Mouse (Mus musculus) layer of hippocampus, postnatal 36 days (tissue): Measurements from ENCODE around the gene Sars2. TPM values are rescaled to one million over a fixed set of nuclear protein-coding genes. Genes with fewer than 3 reads are reported as not detected.
A peak's percentile ranks its signal among the peaks of the same experiment; 100 is the strongest.
"Not testable (repeated sequence)": the region's sequence is repeated elsewhere in the genome, so short reads cannot be mapped to it uniquely, and the experiment has no call there.

Experiments used
- DNase-seq, 2 experiments: peaks; one replicate each; pipeline ENCODE4 v3.0.0; 2022
- total RNA-seq, 2 experiments: library from RNA; stranded (reverse); gene quantifications; 2 replicates each; pipeline ENCODE4 v1.2.3; 2021

Gene Sars2
- 10 to 100 TPM in 1 of 2 experiments, 1 to 10 TPM in 1; 9.9 to 11.6 TPM for total RNA-seq

GRCm38 (mm10) chr7:28741709-28742438 lies at the start of gene Sars2, which contains the start of gene Mrps12:
Gene Sars2 (plus strand): TSS chr7:28741992.
Gene Mrps12 (minus strand): TSS chr7:28741820.
- peak; percentile 95 to 96 for DNase-seq

- peak; percentile 37 to 41 for DNase-seq
Observed at GRCm38 (mm10) chr7:28692545-28693320, 49.1 kb upstream of the Sars2 start, which contains the start of gene Fbxo27. Gene Fbxo27 (plus strand): TSS chr7:28692849.

- peak; percentile 64 for DNase-seq
Observed at GRCm38 (mm10) chr7:28693321-28693966, 48.3 kb upstream of the Sars2 start.

- no peak for DNase-seq
Observed at GRCm38 (mm10) chr7:28694423-28694822, 47.4 kb upstream of the Sars2 start.

- DNase-seq = no peak
Observed at GRCm38 (mm10) chr7:28694966-28695511, 46.8 kb upstream of the Sars2 start.

GRCm38 (mm10) chr7:28697277-28697676 lies 44.5 kb upstream of the Sars2 start:
- DNase-seq = no peak

- no peak for DNase-seq
Observed at GRCm38 (mm10) chr7:28700269-28700668, 41.5 kb upstream of the Sars2 start.

GRCm38 (mm10) chr7:28701306-28701705 lies 40.5 kb upstream of the Sars2 start:
- DNase-seq = not testable (repeated sequence)

GRCm38 (mm10) chr7:28702601-28703143 lies 39.1 kb upstream of the Sars2 start:
- no peak for DNase-seq

- no peak for DNase-seq
Observed at GRCm38 (mm10) chr7:28709454-28709853, 32.3 kb upstream of the Sars2 start.

- DNase-seq = no peak
Observed at GRCm38 (mm10) chr7:28710962-28711361, 30.8 kb upstream of the Sars2 start.

GRCm38 (mm10) chr7:28714667-28715066 lies 27.1 kb upstream of the Sars2 start:
- DNase-seq = peak in 1 of 2 experiments; percentile 25

- no peak for DNase-seq
Observed at GRCm38 (mm10) chr7:28715598-28715997, 26.2 kb upstream of the Sars2 start.

GRCm38 (mm10) chr7:28716590-28717281 lies 25.1 kb upstream of the Sars2 start, which contains the start of gene Fbxo17:
Gene Fbxo17 (plus strand): TSS chr7:28716804.
- no peak for DNase-seq

GRCm38 (mm10) chr7:28717726-28718125 lies 24.1 kb upstream of the Sars2 start:
- DNase-seq = no peak

- DNase-seq = no peak
Observed at GRCm38 (mm10) chr7:28719159-28719558, 22.6 kb upstream of the Sars2 start.

- DNase-seq = no peak
Observed at GRCm38 (mm10) chr7:28719650-28720049, 22.1 kb upstream of the Sars2 start.

GRCm38 (mm10) chr7:28720753-28721537 lies 20.8 kb upstream of the Sars2 start:
- DNase-seq = no peak

GRCm38 (mm10) chr7:28722079-28722478 lies 19.7 kb upstream of the Sars2 start:
- no peak for DNase-seq

- no peak for DNase-seq
Observed at GRCm38 (mm10) chr7:28724613-28725012, 17.2 kb upstream of the Sars2 start.

GRCm38 (mm10) chr7:28726600-28726999 lies 15.2 kb upstream of the Sars2 start:
- DNase-seq = peak; percentile 82
